Mouse (Mus musculus) liver, adult 2 months (tissue): ENCODE results near the gene Borcs7.

ENCODE experiments used
- CTCF ChIP-seq: fragments of 200-500 bp; IDR thresholded peaks from 2 replicates; pipeline ENCODE4 v1.5.1; 2011; ENCODE audit warnings: low read depth, low read length, control low read depth
- POLR2A ChIP-seq: fragments of 200-500 bp; IDR thresholded peaks from 2 replicates; pipeline ENCODE4 v1.6.1; 2011; ENCODE audit warnings: low read length, control low read depth; ENCODE audit not compliant: insufficient read depth; ENCODE audit errors: extremely low read depth

DNA sequence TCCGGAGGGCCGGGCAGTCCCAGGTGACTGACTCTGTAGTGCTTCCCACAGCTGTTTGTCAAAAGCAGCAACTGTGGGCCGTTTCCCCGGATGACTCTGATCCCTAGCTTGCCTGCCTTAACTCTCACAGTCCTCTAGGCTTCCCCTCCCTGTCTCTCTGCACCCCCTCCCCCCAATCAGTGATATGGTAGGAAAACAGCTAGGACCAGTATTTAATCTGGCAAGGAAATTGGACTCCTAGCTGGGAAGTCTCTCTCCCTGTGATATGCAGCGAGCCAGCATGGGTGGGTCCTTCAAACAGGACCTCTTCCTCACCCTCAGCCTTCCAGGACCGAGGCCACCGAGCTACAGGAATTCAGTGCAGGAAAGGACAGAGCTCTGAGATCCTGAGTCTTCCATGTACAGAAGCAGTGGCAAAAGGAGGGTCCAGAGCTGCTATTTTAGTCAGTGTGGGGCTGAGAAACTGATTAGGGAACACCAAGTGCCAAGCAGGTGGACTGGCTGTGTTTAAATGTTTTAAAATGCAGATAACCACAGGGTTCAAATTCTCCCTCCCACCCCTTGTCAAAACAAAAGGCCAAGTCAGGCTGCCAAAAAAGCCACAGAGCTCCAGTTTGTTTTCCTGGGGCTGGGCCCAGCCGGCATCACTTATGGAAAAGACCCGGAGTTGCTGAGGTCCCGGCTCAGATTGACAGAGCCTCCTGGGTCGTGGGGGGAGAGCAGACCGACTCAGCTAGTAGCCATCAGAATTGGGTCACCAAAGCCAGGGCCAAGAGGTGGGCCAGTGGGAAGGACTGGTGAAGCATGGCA is 44.7 kb upstream of the Borcs7 start:
- TF ChIP-seq CTCF (no peak; the same call in 1 of the 2 replicates), POLR2A (no peak)
